Mouse (Mus musculus) spleen, adult 2 months (tissue): ENCODE data around the gene Gzmm.

Experiments
- CTCF ChIP-seq: fragments of 200-500 bp; IDR thresholded peaks from 2 replicates; pipeline ENCODE4 v1.5.1; 2011; ENCODE audit warnings: mild to moderate bottlenecking, inconsistent platforms; ENCODE audit not compliant: insufficient read depth, insufficient read length, insufficient replicate concordance; ENCODE audit errors: extremely low read depth
- POLR2A ChIP-seq: fragments of 200-500 bp; IDR thresholded peaks from 2 replicates; pipeline ENCODE4 v1.6.1; 2011; ENCODE audit warnings: low read depth, low read length, inconsistent platforms

DNA sequence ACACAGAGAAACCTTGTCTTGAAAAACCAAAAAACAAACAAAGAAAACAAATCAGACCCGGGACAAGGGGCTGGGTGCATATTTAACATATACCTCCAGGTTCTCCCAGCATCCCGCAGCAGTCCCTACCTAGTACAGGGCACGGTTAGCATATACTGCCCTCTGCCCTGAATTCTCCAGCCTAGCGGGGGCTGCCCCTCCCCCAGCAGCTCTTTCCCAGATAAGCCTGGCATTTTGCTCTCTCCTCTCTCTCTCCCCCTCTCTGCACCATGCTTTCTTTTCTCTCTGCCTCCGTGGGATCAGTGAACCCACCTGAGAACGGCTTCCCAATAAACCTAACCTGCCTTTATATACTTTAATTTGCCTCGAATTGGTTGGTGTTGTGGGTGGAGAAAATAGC, 11.9 kb downstream of the Gzmm start:
- no peak for TF ChIP-seq CTCF
- TF ChIP-seq POLR2A = no peak
